8 mouse cellular contexts compared by ENCODE assay signal in the genomic region with DNA sequence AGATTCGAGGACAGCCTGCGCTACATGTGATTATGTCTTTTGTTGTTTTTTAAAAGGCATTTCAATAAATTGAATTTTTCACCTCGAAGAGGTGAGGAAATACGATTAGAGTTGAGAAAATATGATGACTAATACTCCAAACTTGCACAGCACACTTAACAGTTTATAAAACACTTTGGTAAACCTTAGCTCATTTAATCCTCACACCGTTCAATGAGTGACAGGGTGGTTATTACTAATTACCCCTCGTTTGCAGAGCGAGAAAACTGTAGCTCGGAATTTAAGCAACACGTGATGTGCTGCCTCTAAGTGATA. TPM values are rescaled to one million over a fixed set of nuclear protein-coding genes. Genes with fewer than 3 reads are reported as not detected.
A peak's percentile ranks its signal among the peaks of the same experiment; 100 is the strongest.
DNase-seq lines count a peak whose midpoint lies in the region; ATAC-seq and TF ChIP-seq lines count a peak whose summit lies in the region.

No protein-coding gene starts in this region.

- H3K9me3 ChIP-seq in kidney, postnatal 0 days (replicated peaks; ENCODE audit: low read length), result no peaks in the 10 kb centered on the region
- H3K9me3 ChIP-seq in embryonic facial prominence, embryonic 12.5 days, result no peaks in the 10 kb centered on the region
- H3K9me3 ChIP-seq in intestine, embryonic 15.5 days, result no peaks in the 10 kb centered on the region

- no peak for ATAC-seq in kidney, postnatal 0 days (replicated peaks; ENCODE audit: low FRiP score, low read depth)
- no peak for ATAC-seq in embryonic facial prominence, embryonic 12.5 days (ENCODE audit: insufficient number of reproducible peaks, insufficient read depth, low FRiP score, low TSS enrichment)
- no peak for ATAC-seq in intestine, embryonic 15.5 days

- peak overlapping the region; percentile 60 for H3K4me2 ChIP-seq in kidney, postnatal 0 days (ENCODE audit: low read length)
- H3K4me2 ChIP-seq in embryonic facial prominence, embryonic 12.5 days (replicated peaks), result peak overlapping the region; percentile 56
- peak overlapping the region; percentile 54 for H3K4me2 ChIP-seq in intestine, embryonic 15.5 days (replicated peaks)
- peak overlapping the region; percentile 41 for H3K4me2 ChIP-seq in myocyte (ENCODE audit: low read depth)

- H3ac ChIP-seq in myocyte (ENCODE audit: control insufficient read depth, insufficient read length), result no peak overlapping the region

- no peak overlapping the region for H3K27ac ChIP-seq in kidney, postnatal 0 days
- H3K27ac ChIP-seq in embryonic facial prominence, embryonic 12.5 days, result no peak overlapping the region
- no peak overlapping the region for H3K27ac ChIP-seq in intestine, embryonic 15.5 days

- H3K36me3 ChIP-seq in kidney, postnatal 0 days (ENCODE audit: insufficient read depth, low read length), result peaks cover 14% of the 10 kb centered on the region; the same call in 1 of the 2 replicates
- peaks cover 47% of the 10 kb centered on the region for H3K36me3 ChIP-seq in embryonic facial prominence, embryonic 12.5 days
- peaks cover 20% of the 10 kb centered on the region for H3K36me3 ChIP-seq in intestine, embryonic 15.5 days
- peaks cover 17% of the 10 kb centered on the region for H3K36me3 ChIP-seq in myocyte (ENCODE audit: control insufficient read depth, insufficient read depth)

- no peak for DNase-seq in kidney, postnatal 0 days (ENCODE audit: low spot score)
- no peak for DNase-seq in kidney, postnatal 14 days
- no peak for DNase-seq in adrenal gland, adult 2 months
- DNase-seq in layer of hippocampus, adult 18-20 months (ENCODE audit: low spot score in 2 of 2), result no peak
- no peak for DNase-seq in cerebellum, postnatal 4 days (ENCODE audit: low spot score in 2 of 2)

- no peak overlapping the region; the same call in 1 of the 2 replicates for H3K4me3 ChIP-seq in kidney, postnatal 0 days (replicated peaks; ENCODE audit: low read depth, low read length)
- peak overlapping the region; percentile 94 for H3K4me3 ChIP-seq in embryonic facial prominence, embryonic 12.5 days
- peak overlapping the region; percentile 96 for H3K4me3 ChIP-seq in intestine, embryonic 15.5 days (replicated peaks)
- peak overlapping the region; percentile 94 for H3K4me3 ChIP-seq in myocyte

- no peaks in the 10 kb centered on the region for H3K27me3 ChIP-seq in kidney, postnatal 0 days (ENCODE audit: insufficient read depth, low read length)
- H3K27me3 ChIP-seq in embryonic facial prominence, embryonic 12.5 days, result no peaks in the 10 kb centered on the region
- no peaks in the 10 kb centered on the region for H3K27me3 ChIP-seq in intestine, embryonic 15.5 days (replicated peaks)
- H3K27me3 ChIP-seq in myocyte (ENCODE audit: control insufficient read depth, insufficient read depth, insufficient read length), result no peaks in the 10 kb centered on the region

- H3K9ac ChIP-seq in kidney, postnatal 0 days (ENCODE audit: low read depth, low read length), result no peak overlapping the region
- peak overlapping the region; percentile 26; the same call in 1 of the 2 replicates for H3K9ac ChIP-seq in embryonic facial prominence, embryonic 12.5 days
- H3K9ac ChIP-seq in intestine, embryonic 15.5 days, result no peak overlapping the region

- no peaks in the 10 kb centered on the region for H3K4me1 ChIP-seq in kidney, postnatal 0 days (replicated peaks; ENCODE audit: insufficient read depth, low read length)
- peaks cover 8% of the 10 kb centered on the region for H3K4me1 ChIP-seq in embryonic facial prominence, embryonic 12.5 days
- peaks cover 4% of the 10 kb centered on the region; the same call in 1 of the 2 replicates for H3K4me1 ChIP-seq in intestine, embryonic 15.5 days (replicated peaks)

- no peak for TF ChIP-seq CTCF in kidney, postnatal 0 days (IDR thresholded peaks at IDR 0.05; ENCODE audit: low read depth)

- TF ChIP-seq POLR2A in myocyte (IDR thresholded peaks at IDR 0.05; ENCODE audit: insufficient read length, low read depth), result no peak

- peaks cover 26% of the 10 kb centered on the region for H3K79me2 ChIP-seq in myocyte (ENCODE audit: control insufficient read depth, insufficient read depth)

- 44% methylated on average over 9 of the region's 9 CpGs for WGBS in kidney, postnatal 0 days
- 45% methylated on average over 9 of the region's 9 CpGs for WGBS in embryonic facial prominence, embryonic 12.5 days
- 37% methylated on average over 9 of the region's 9 CpGs for WGBS in intestine, embryonic 15.5 days

TF ChIP-seq in myocyte, 11 proteins besides CTCF, POLR2A, EP300 and RAD21:
- TF ChIP-seq POLR2AphosphoS2 (IDR thresholded peaks at IDR 0.05; ENCODE audit: insufficient read length, low read depth) (no peak), USF1 (IDR thresholded peaks at IDR 0.05; ENCODE audit: low read depth) (peak; percentile 52)

RNA-seq across cellular contexts. Expression of a gene that starts 0.5 kb away (rescaled TPM):
- 103 and 104 TPM in 2 replicates for polyA plus RNA-seq in kidney, postnatal 0 days (2015; fragmentation: Nextera tagmentation; extraction: Ambion mirVana)
- 117 and 126 TPM in 2 replicates for polyA plus RNA-seq in embryonic facial prominence, embryonic 12.5 days (2016; fragmentation: Nextera tagmentation; extraction: Ambion mirVana)
- 103 and 108 TPM in 2 replicates for polyA plus RNA-seq in intestine, embryonic 15.5 days (2015; fragmentation: Nextera tagmentation; extraction: Ambion mirVana)
- polyA plus RNA-seq in myocyte (2012; fragmentation: generic; extraction: Trizol), result 66.7 TPM
- 10 to 100 TPM; 61.1 to 76.8 TPM for total RNA-seq in adrenal gland, adult 2 months (2021)
- polyA plus RNA-seq in adrenal gland, adult 2 months (2012; rRNA removed), result 52.8 and 60.4 TPM in 2 replicates
- total RNA-seq in layer of hippocampus, adult 18-20 months (2021), result 10 to 100 TPM; 58.5 to 68.8 TPM

RNA-seq across cellular contexts. Expression of a gene that starts 29.9 kb away (rescaled TPM):
- polyA plus RNA-seq in kidney, postnatal 0 days (2015; fragmentation: Nextera tagmentation; extraction: Ambion mirVana), result 77.8 and 90.8 TPM in 2 replicates
- polyA plus RNA-seq in embryonic facial prominence, embryonic 12.5 days (2016; fragmentation: Nextera tagmentation; extraction: Ambion mirVana), result 158 and 169 TPM in 2 replicates
- polyA plus RNA-seq in intestine, embryonic 15.5 days (2015; fragmentation: Nextera tagmentation; extraction: Ambion mirVana), result 127 and 130 TPM in 2 replicates
- polyA plus RNA-seq in myocyte (2012; fragmentation: generic; extraction: Trizol), result 54.8 TPM
- total RNA-seq in adrenal gland, adult 2 months (2021), result 100 to 1,000 TPM; 105 to 187 TPM
- 39.1 and 45.3 TPM in 2 replicates for polyA plus RNA-seq in adrenal gland, adult 2 months (2012; rRNA removed)
- total RNA-seq in layer of hippocampus, adult 18-20 months (2021), result 100 to 1,000 TPM; 174 to 181 TPM

RNA-seq across cellular contexts. Expression of a gene that starts 47.1 kb away (rescaled TPM):
- polyA plus RNA-seq in kidney, postnatal 0 days (2015; fragmentation: Nextera tagmentation; extraction: Ambion mirVana), result 8.7 and 10.0 TPM in 2 replicates
- polyA plus RNA-seq in embryonic facial prominence, embryonic 12.5 days (2016; fragmentation: Nextera tagmentation; extraction: Ambion mirVana), result 18.8 and 20.3 TPM in 2 replicates
- polyA plus RNA-seq in intestine, embryonic 15.5 days (2015; fragmentation: Nextera tagmentation; extraction: Ambion mirVana), result 9.6 and 10.7 TPM in 2 replicates
- 9.7 TPM for polyA plus RNA-seq in myocyte (2012; fragmentation: generic; extraction: Trizol)
- total RNA-seq in adrenal gland, adult 2 months (2021), result 10 to 100 TPM; 16.6 to 20.9 TPM
- 27.0 and 37.1 TPM in 2 replicates for polyA plus RNA-seq in adrenal gland, adult 2 months (2012; rRNA removed)
- 1 to 10 TPM; 6.3 to 8.2 TPM for total RNA-seq in layer of hippocampus, adult 18-20 months (2021)
